ENCODE assay signal across 13 mouse cellular contexts in genomic region chr5:123375793-123376452, GRCm38 (mm10). TPM values are rescaled to one million over a fixed set of nuclear protein-coding genes. Genes with fewer than 3 reads are reported as not detected.
DNase-seq lines count a peak whose midpoint lies in the region; ATAC-seq lines count a peak whose summit lies in the region.
"Had no signal": no experiment of that assay in that cellular context is flagged by ENCODE, and none has a peak within 500 bp of the region (broad histone marks: within the 10 kb centered on the region; RNA-seq: fewer than 3 reads in every experiment).

No protein-coding gene starts in this region.

- peak; percentile 54 to 69 for DNase-seq in cerebellum, postnatal 14 days
- DNase-seq in cerebellum, adult 11 months = no peak
- no peak for DNase-seq in intestine, embryonic 14.5 days (ENCODE audit: low spot score)
- DNase-seq in lung, adult 18-20 months = no peak
- DNase-seq in Muller cell, postnatal 12 days (ENCODE audit: inconsistent ontology term) = no peak
- no peak for DNase-seq in thymus, postnatal 25 days

- H3K4me1 ChIP-seq in intestine, embryonic 14.5 days (replicated peaks; ENCODE audit: control insufficient read depth, insufficient read depth, low read length) = peaks cover 23% of the 10 kb centered on the region
- peaks cover 7% of the 10 kb centered on the region; the same call in 1 of the 2 replicates for H3K4me1 ChIP-seq in intestine, embryonic 16.5 days (ENCODE audit: control insufficient read depth, insufficient read depth, low read length)
- H3K4me1 ChIP-seq in lung, embryonic 16.5 days (replicated peaks; ENCODE audit: control insufficient read depth, insufficient read depth, low read length) = peaks cover 8% of the 10 kb centered on the region; the same call in 1 of the 2 replicates

- H3K9me3 ChIP-seq in intestine, embryonic 14.5 days (ENCODE audit: control insufficient read depth, low read length) = no peaks in the 10 kb centered on the region
- H3K9me3 ChIP-seq in intestine, embryonic 16.5 days (ENCODE audit: control insufficient read depth, low read length) = no peaks in the 10 kb centered on the region
- no peaks in the 10 kb centered on the region for H3K9me3 ChIP-seq in lung, embryonic 16.5 days (ENCODE audit: control insufficient read depth, low read length)
- H3K9me3 ChIP-seq: hindbrain, embryonic 10.5 days; liver, embryonic 12.5 days had no signal

- H3K4me2 ChIP-seq in intestine, embryonic 14.5 days (ENCODE audit: low read length) = no peak overlapping the region
- no peak overlapping the region; the same call in 1 of the 2 replicates for H3K4me2 ChIP-seq in intestine, embryonic 16.5 days (ENCODE audit: low read depth, low read length)
- no peak overlapping the region for H3K4me2 ChIP-seq in lung, embryonic 16.5 days (ENCODE audit: low read depth, low read length)
- H3K4me2 ChIP-seq: liver, embryonic 12.5 days; midbrain, embryonic 11.5 days had no signal

- 88% methylated on average over 6 of the region's 6 CpGs for WGBS in intestine, embryonic 14.5 days
- WGBS in intestine, embryonic 16.5 days = 86% methylated on average over 6 of the region's 6 CpGs
- 76% methylated on average over 6 of the region's 6 CpGs for WGBS in lung, embryonic 16.5 days

- H3K9ac ChIP-seq in intestine, embryonic 14.5 days (ENCODE audit: low read length) = no peak overlapping the region
- no peak overlapping the region for H3K9ac ChIP-seq in intestine, embryonic 16.5 days (ENCODE audit: low read depth, low read length)
- no peak overlapping the region for H3K9ac ChIP-seq in lung, embryonic 16.5 days (ENCODE audit: low read length)
- H3K9ac ChIP-seq: liver, embryonic 12.5 days had no signal

- H3K4me3 ChIP-seq in intestine, embryonic 14.5 days (ENCODE audit: low read depth, low read length) = no peak overlapping the region
- no peak overlapping the region for H3K4me3 ChIP-seq in intestine, embryonic 16.5 days (ENCODE audit: low read length)
- no peak overlapping the region for H3K4me3 ChIP-seq in lung, embryonic 16.5 days (ENCODE audit: low read length)
- H3K4me3 ChIP-seq: erythroblast, embryonic 14.5 days; hindbrain, embryonic 10.5 days; liver, embryonic 12.5 days had no signal

- peaks cover 40% of the 10 kb centered on the region for H3K36me3 ChIP-seq in intestine, embryonic 14.5 days (ENCODE audit: control insufficient read depth, insufficient read depth, low read length)
- peaks cover 16% of the 10 kb centered on the region for H3K36me3 ChIP-seq in intestine, embryonic 16.5 days (ENCODE audit: control insufficient read depth, insufficient read depth, low read length)
- peaks cover 31% of the 10 kb centered on the region for H3K36me3 ChIP-seq in lung, embryonic 16.5 days (ENCODE audit: control insufficient read depth, insufficient read depth, low read length)

- H3K27ac ChIP-seq in intestine, embryonic 14.5 days (ENCODE audit: low read depth) = peak overlapping the region; percentile 38; the same call in 1 of the 2 replicates
- H3K27ac ChIP-seq in intestine, embryonic 16.5 days (ENCODE audit: low read length) = no peak overlapping the region; the same call in 1 of the 2 replicates
- peak overlapping the region; percentile 7; the same call in 1 of the 2 replicates for H3K27ac ChIP-seq in lung, embryonic 16.5 days (ENCODE audit: low read length)
- H3K27ac ChIP-seq: hindbrain, embryonic 10.5 days; liver, embryonic 12.5 days had no signal

- no peaks in the 10 kb centered on the region for H3K27me3 ChIP-seq in intestine, embryonic 14.5 days (replicated peaks; ENCODE audit: control insufficient read depth, insufficient read depth, low read length)
- H3K27me3 ChIP-seq in intestine, embryonic 16.5 days (replicated peaks; ENCODE audit: control insufficient read depth, insufficient read depth, low read length) = no peaks in the 10 kb centered on the region
- H3K27me3 ChIP-seq in lung, embryonic 16.5 days (ENCODE audit: control insufficient read depth, insufficient read depth, low read depth, low read length) = no peaks in the 10 kb centered on the region
- H3K27me3 ChIP-seq: CH12.LX had no signal

- no peak for ATAC-seq in intestine, embryonic 14.5 days (replicated peaks; ENCODE audit: low FRiP score, low TSS enrichment, low read depth)
- ATAC-seq in intestine, embryonic 16.5 days = no peak
- no peak for ATAC-seq in lung, embryonic 16.5 days (ENCODE audit: low read depth)
- ATAC-seq: liver, embryonic 12.5 days had no signal

RNA-seq across cellular contexts. Expression of gene Mlxip, which starts 18.7 kb away (rescaled TPM):
- polyA plus RNA-seq in intestine, embryonic 14.5 days (2014; fragmentation: Nextera tagmentation; extraction: Ambion mirVana) = 26.5 and 29.1 TPM in 2 replicates
- polyA plus RNA-seq in intestine, embryonic 16.5 days (2015; fragmentation: Nextera tagmentation; extraction: Ambion mirVana) = 16.6 and 21.0 TPM in 2 replicates
- 15.0 and 17.8 TPM in 2 replicates for polyA plus RNA-seq in lung, embryonic 16.5 days (2015; fragmentation: Nextera tagmentation; extraction: Ambion mirVana)

RNA-seq across cellular contexts. Expression of gene Bcl7a, which starts 32.3 kb away (rescaled TPM):
- polyA plus RNA-seq in intestine, embryonic 14.5 days (2014; fragmentation: Nextera tagmentation; extraction: Ambion mirVana) = 21.1 and 24.0 TPM in 2 replicates
- 12.8 and 13.0 TPM in 2 replicates for polyA plus RNA-seq in intestine, embryonic 16.5 days (2015; fragmentation: Nextera tagmentation; extraction: Ambion mirVana)
- 21.8 and 23.9 TPM in 2 replicates for polyA plus RNA-seq in lung, embryonic 16.5 days (2015; fragmentation: Nextera tagmentation; extraction: Ambion mirVana)

Comparison
In these comparisons a context has a peak if more than half of its experiments do, and no peak if none do; other contexts are left out.
1. DNase-seq: peak in cerebellum, postnatal 14 days (2 of 2); none in cerebellum, adult 11 months (single experiment), intestine, embryonic 14.5 days (single experiment), lung, adult 18-20 months (0 of 2), Muller cell, postnatal 12 days (single experiment) and thymus, postnatal 25 days (single experiment).